Mouse (Mus musculus) liver, embryonic 16.5 days (tissue): ENCODE measurements around the gene Ddx49. TPM values are rescaled to one million over a fixed set of nuclear protein-coding genes. Genes with fewer than 3 reads are reported as not detected.

ENCODE experiments used
- ATAC-seq: fragments of 200-750 bp; cut with Nextera tagmentation; 2 replicates; pipeline ENCODE4 v1.8.0; 2017; ENCODE audit warnings: low read depth, mild to moderate bottlenecking, moderate number of reproducible peaks, moderate library complexity
- H3K27ac ChIP-seq: fragments of 300-500 bp; sonication (generic); 2 replicates; pipeline ENCODE4 v1.5.1; 2014; ENCODE audit warnings: mild to moderate bottlenecking, low read length
- H3K27me3 ChIP-seq: fragments of 300-500 bp; sonication (generic); 2 replicates; pipeline ENCODE4 v1.6.1; 2014; ENCODE audit warnings: low read depth, low read length, mixed read lengths; ENCODE audit not compliant: control insufficient read depth, insufficient read depth
- H3K36me3 ChIP-seq: fragments of 300-500 bp; sonication (generic); 2 replicates; pipeline ENCODE4 v1.6.1; 2014; ENCODE audit warnings: mild to moderate bottlenecking; ENCODE audit not compliant: control insufficient read depth, insufficient read depth
- H3K4me1 ChIP-seq: fragments of 300-500 bp; sonication (generic); 2 replicates; pipeline ENCODE4 v1.6.1; 2014; ENCODE audit warnings: low read depth, low read length, mixed read lengths; ENCODE audit not compliant: control insufficient read depth
- H3K4me2 ChIP-seq: fragments of 300-500 bp; sonication (generic); 2 replicates; pipeline ENCODE4 v1.6.1; 2014; ENCODE audit warnings: low read depth, low read length, mixed read lengths
- H3K4me3 ChIP-seq: fragments of 300-500 bp; sonication (generic); 2 replicates; pipeline ENCODE4 v1.5.1; 2014; ENCODE audit warnings: low read depth, mild to moderate bottlenecking, low read length
- H3K9ac ChIP-seq: fragments of 300-500 bp; sonication (generic); 2 replicates; pipeline ENCODE4 v1.6.1; 2014; ENCODE audit warnings: low read depth, low read length
- H3K9me3 ChIP-seq: fragments of 300-500 bp; sonication (generic); replicated peaks from 2 replicates; pipeline ENCODE4 v1.6.1; 2016; ENCODE audit warnings: low read length; ENCODE audit not compliant: control insufficient read depth
- WGBS: fragments of 180-500 bp; shearing (Covaris S2); extraction: QIAGEN DNeasy Blood & Tissue Kit; methylation state at CpG from one replicate; pipeline ENCODE4 v1.1.7; 2014; ENCODE audit not compliant: insufficient replicate concordance; 5-methylcytosine and 5-hydroxymethylcytosine counted together
- polyA plus RNA-seq: library from polyadenylated mRNA; unstranded; fragments of >200 nt; fragmentation: Nextera tagmentation; extraction: Ambion mirVana; gene quantifications from 2 replicates; pipeline ENCODE4 v1.2.1, GENCODE M21; 2015

The Ddx49 gene
- polyA plus RNA-seq, 1 experiment from 2014 or later, result 21.1 TPM

DNA sequence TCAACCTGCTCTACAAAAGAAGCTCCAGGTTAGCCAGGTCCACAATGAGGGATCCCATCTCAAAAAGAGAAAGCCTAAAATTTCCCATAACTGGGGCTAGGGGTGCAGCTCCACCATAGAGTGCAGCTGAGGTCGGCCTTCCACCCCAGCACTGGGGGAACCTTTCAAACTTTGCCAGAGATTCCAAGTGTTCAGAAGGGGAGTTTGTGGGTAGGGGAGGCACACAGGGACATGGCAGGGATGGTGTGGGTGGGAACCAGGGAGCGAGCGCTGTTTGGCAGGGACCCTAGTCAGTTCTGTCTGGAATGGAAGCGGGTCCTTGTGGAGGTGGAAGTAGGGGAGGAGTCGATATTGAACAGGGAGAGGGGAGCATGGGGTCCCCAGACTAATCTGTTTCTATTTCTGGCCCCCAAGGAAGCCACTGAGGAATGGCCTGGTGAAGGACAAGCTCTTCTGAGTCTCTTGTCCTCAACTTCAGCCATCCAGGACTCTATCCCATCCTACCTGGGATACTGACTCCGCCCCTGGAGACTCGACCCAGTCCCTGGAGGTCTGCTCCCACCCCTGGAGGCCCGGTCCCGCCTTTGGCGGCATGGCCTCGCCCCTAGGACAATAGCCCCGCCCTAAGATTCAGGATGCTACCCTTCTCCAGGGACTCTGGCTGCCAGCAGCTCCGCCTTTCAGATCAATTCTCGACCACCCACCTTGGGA lies 27.0 kb upstream of the Ddx49 start, which contains the start of gene Gdf1:
TSS of gene Gdf1 (plus strand) at position 694 of the 711 bp plus-strand sequence.
- no peak within 1 kb of the TSS for H3K4me3 ChIP-seq
- H3K27ac ChIP-seq, result peak within 1 kb of the TSS; percentile 83
- H3K4me2 ChIP-seq, result no peak within 1 kb of the TSS
- WGBS, result 40% methylated on average over 14 of the region's 14 CpGs
- no peak for ATAC-seq
- H3K9ac ChIP-seq, result no peak within 1 kb of the TSS
- peaks cover 25% of the 10 kb centered on the region for H3K4me1 ChIP-seq
- H3K9me3 ChIP-seq, result no peaks in the 10 kb centered on the region
- peaks cover 35% of the 10 kb centered on the region for H3K36me3 ChIP-seq
- H3K27me3 ChIP-seq, result no peaks in the 10 kb centered on the region

- peaks cover 25% of the 10 kb centered on the region for H3K4me1 ChIP-seq
Observed at GRCm38 (mm10) chr8:70327512-70327911, 25.2 kb upstream of the Ddx49 start.

DNA sequence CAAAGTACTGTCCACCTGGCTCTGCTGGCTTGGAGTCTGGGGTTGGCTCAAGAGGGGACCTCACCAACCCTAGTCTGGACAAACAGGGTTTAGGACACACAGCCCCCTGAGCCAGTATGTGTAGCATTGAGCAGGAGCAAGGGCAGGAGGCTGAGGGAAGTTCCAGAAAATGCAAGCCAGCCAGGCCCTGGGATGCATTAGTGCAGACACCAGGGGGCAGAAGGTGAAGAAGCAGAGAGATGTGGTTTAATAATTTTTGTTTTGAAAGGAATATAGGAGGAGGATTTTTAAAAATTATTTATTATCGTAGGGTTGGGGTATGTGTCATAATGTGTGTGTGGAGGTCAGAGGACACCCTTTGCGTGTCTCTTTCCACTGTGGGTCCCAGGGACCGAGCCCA lies 21.4 kb upstream of the Ddx49 start:
- ATAC-seq, result no peak
- no peak overlapping the region for H3K4me3 ChIP-seq
- no peaks in the 10 kb centered on the region for H3K36me3 ChIP-seq
- WGBS, result 74% methylated on average over 3 of the region's 3 CpGs
- no peak overlapping the region for H3K4me2 ChIP-seq
- no peaks in the 10 kb centered on the region for H3K9me3 ChIP-seq
- H3K9ac ChIP-seq, result no peak overlapping the region
- no peak overlapping the region for H3K27ac ChIP-seq
- no peaks in the 10 kb centered on the region for H3K27me3 ChIP-seq
- peaks cover 7% of the 10 kb centered on the region for H3K4me1 ChIP-seq

More at GRCm38 (mm10) chr8:70327512-70327911, 25.2 kb upstream of the Ddx49 start:
- WGBS, result 65% methylated on average over 6 of the region's 6 CpGs
- Histone ChIP-seq H3K9me3 (no peaks in the 10 kb centered on the region), H3K4me3 (no peak overlapping the region), H3K4me2 (peak overlapping the region; percentile 14; the same call in 1 of the 2 replicates), H3K27me3 (no peaks in the 10 kb centered on the region), H3K9ac (no peak overlapping the region), H3K27ac (peak overlapping the region; percentile 83), H3K36me3 (peaks cover 18% of the 10 kb centered on the region)
- ATAC-seq, result peak; percentile 72

- Histone ChIP-seq H3K4me2 (no peak overlapping the region), H3K36me3 (peaks cover 7% of the 10 kb centered on the region), H3K27ac (no peak overlapping the region), H3K27me3 (peaks cover 32% of the 10 kb centered on the region), H3K4me1 (peaks cover 8% of the 10 kb centered on the region), H3K9me3 (no peaks in the 10 kb centered on the region), H3K4me3 (no peak overlapping the region), H3K9ac (no peak overlapping the region)
- 56% methylated on average over 5 of the region's 5 CpGs for WGBS
- no peak for ATAC-seq
Observed at GRCm38 (mm10) chr8:70317872-70318271, 15.6 kb upstream of the Ddx49 start.

DNA sequence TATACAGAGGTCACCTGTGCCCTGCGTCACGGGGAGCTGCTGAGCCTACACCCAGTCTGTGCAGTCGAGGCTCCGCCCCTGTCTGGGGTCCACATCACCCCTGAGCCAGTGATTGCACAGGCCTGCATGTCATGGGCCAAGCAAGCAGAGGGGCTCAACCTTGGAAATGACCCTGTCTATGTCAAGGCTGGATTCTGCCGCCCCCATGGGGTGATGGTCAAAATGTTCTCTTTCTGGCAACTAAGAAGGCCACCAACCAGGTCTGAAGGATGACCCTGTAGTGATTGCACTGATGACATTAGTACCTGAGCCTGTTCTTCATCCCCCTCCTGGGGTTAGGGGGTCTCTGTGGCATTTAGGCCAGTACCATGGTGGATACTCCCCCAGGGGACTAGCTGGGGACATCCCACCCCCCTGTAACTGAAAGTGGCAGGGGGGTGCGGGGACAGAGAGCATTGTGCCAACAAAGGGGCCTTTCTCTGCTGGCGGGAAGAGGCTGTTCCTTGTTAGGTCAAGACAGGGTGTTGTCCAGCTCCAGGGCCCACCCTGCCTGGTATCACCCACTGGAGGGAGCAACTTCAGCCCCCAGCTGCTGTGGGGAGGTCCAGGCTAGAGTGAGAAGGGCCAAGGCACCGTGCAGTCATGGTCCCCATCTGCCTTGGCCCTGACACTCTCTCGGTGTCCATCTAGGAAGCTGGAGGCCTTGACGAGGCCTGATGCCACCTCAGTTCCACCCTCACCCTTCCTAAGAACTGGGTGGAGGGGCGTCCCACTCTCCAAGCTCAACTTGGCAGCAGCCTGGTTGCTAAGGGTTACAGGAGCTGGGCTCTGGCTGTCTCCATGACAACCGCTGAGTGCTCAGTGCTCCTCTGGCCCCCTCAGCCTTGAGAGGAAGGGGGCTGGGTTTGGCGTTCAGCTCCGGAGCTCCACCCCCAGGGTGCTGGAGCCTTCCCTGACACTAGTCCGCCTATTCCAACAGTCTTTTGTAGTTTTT lies 14.5 kb upstream of the Ddx49 start:
- no peak overlapping the region for H3K9ac ChIP-seq
- no peaks in the 10 kb centered on the region for H3K9me3 ChIP-seq
- no peak overlapping the region for H3K4me3 ChIP-seq
- no peak overlapping the region for H3K27ac ChIP-seq
- peaks cover 8% of the 10 kb centered on the region for H3K4me1 ChIP-seq
- no peak for ATAC-seq
- no peak overlapping the region for H3K4me2 ChIP-seq
- peaks cover 8% of the 10 kb centered on the region for H3K36me3 ChIP-seq
- WGBS, result 26% methylated on average over 15 of the region's 15 CpGs
- peaks cover 32% of the 10 kb centered on the region for H3K27me3 ChIP-seq

DNA sequence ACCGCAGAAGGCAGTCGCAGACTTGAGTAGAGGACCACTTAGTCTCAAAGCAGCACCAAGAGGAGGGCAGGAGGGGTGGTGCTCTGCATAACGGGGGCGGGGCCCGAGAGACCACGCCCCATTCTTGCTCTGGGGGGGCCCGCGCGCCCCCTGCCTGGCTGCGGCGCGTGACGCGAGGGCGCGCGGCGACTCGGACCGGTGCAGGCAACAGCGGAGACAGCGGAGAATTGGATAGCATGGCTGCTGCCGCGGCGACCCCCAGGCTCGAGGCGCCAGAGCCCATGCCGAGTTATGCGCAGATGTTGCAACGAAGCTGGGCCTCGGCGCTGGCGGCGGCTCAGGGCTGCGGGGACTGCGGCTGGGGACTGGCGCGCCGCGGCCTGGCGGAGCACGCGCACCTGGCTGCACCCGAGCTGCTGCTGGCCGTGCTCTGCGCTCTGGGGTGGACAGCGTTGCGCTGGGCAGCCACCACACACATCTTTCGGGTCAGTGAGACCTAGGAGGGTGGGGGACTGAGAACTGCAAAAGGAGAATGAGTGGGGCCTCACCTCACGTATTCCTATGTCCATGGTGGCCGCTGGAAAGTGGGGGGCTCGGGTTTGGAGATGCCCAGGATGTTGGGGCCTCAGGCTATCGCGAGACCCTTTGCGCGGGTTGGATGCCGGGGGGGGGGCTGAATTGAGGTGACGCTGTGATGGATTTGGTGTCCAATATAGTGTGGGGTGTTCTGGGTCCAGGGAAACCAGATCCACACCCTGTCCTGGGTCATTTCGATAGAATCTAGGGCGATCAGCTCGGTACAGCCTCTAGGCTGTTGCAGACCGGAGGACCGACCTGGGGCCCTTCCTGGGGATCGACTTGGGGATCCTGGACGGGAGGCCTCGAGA lies 13.6 kb upstream of the Ddx49 start, which contains the start of gene Cers1:
TSS of gene Cers1 (plus strand) at position 152 of the 887 bp plus-strand sequence.
- H3K4me3 ChIP-seq, result peak within 1 kb of the TSS; percentile 52
- H3K4me1 ChIP-seq, result peaks cover 8% of the 10 kb centered on the region
- ATAC-seq, result peak; percentile 49; the same call in 1 of the 2 replicates
- no peaks in the 10 kb centered on the region for H3K9me3 ChIP-seq
- 4% methylated on average over 66 of the region's 66 CpGs for WGBS
- peaks cover 13% of the 10 kb centered on the region for H3K36me3 ChIP-seq
- H3K27me3 ChIP-seq, result peaks cover 32% of the 10 kb centered on the region
- peak within 1 kb of the TSS; percentile 71 for H3K4me2 ChIP-seq
- H3K27ac ChIP-seq, result no peak within 1 kb of the TSS
- H3K9ac ChIP-seq, result no peak within 1 kb of the TSS

DNA sequence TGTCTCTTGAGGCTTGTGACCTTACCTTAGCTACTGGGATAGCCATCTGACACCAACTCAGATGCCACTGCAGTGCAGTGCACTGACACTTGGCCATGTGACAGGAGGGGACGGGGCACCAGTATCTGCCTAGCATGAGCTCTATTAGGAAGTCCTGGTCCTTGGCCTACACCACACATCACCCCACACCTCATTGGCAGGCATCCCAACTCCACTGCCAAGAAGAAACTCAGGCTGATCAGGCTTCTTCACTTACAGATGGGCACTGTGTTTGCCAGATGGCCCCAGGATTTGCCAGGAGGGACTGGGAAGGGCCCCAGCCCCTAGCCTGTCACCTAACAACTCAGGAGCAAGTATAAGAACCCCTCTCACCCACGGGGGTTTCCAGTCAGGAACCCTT lies 11.1 kb upstream of the Ddx49 start:
- Histone ChIP-seq H3K4me3 (no peak overlapping the region), H3K27ac (no peak overlapping the region), H3K4me2 (no peak overlapping the region), H3K27me3 (peaks cover 32% of the 10 kb centered on the region), H3K36me3 (peaks cover 23% of the 10 kb centered on the region), H3K9ac (no peak overlapping the region), H3K4me1 (peaks cover 8% of the 10 kb centered on the region), H3K9me3 (no peaks in the 10 kb centered on the region)
- WGBS, result 59% methylated on average over 2 of the region's 2 CpGs
- ATAC-seq, result no peak

- Histone ChIP-seq H3K9me3 (no peaks in the 10 kb centered on the region), H3K4me3 (no peak overlapping the region), H3K9ac (no peak overlapping the region), H3K36me3 (peaks cover 45% of the 10 kb centered on the region), H3K27me3 (no peaks in the 10 kb centered on the region), H3K4me1 (no peaks in the 10 kb centered on the region), H3K27ac (no peak overlapping the region), H3K4me2 (no peak overlapping the region)
- 31% methylated on average over 2 of the region's 2 CpGs for WGBS
- ATAC-seq, result no peak
Observed at GRCm38 (mm10) chr8:70309311-70309710, 7.0 kb upstream of the Ddx49 start.
